11 mouse cellular contexts compared by ENCODE assay signal in genomic region chr14:39173709-39174108, GRCm38 (mm10).
DNase-seq lines count a peak whose midpoint lies in the region; TF ChIP-seq lines count a peak whose summit lies in the region.
"Had no signal": no experiment of that assay in that cellular context is flagged by ENCODE, and none has a peak within 500 bp of the region (broad histone marks: within the 10 kb centered on the region; RNA-seq: fewer than 3 reads in every experiment).

No protein-coding gene starts in this region.

- no peak for TF ChIP-seq CTCF in brain, embryonic 14.5 days (IDR thresholded peaks at IDR 0.05; ENCODE audit: borderline replicate concordance, extremely low read depth, insufficient read depth, insufficient read length)

- DNase-seq in brain, embryonic 14.5 days (ENCODE audit: low read depth) = peak; percentile 35
- peak; percentile 54 to 68 for DNase-seq in cerebellum, adult 18-20 months
- peak; percentile 9 for DNase-seq in embryo, embryonic 11 days
- DNase-seq in mesoderm, embryonic 11.5 days (ENCODE audit: low read depth, low spot score) = peak; percentile 19
- no peak for DNase-seq in left cerebral cortex, adult 18-20 months (ENCODE audit: low spot score in 2 of 2)
- DNase-seq in thymus, postnatal 36 days = no peak
- DNase-seq in natural killer cell, adult 2 months (ENCODE audit: low spot score in 2 of 2) = no peak
- DNase-seq in spleen, adult 12 weeks (ENCODE audit: low spot score) = no peak
- DNase-seq: adrenal gland, postnatal 25 days; heart, postnatal 14 days; kidney, adult 9 months had no signal

- no peak for TF ChIP-seq POLR2A in brain, embryonic 14.5 days (IDR thresholded peaks at IDR 0.05; ENCODE audit: borderline replicate concordance, extremely low read depth, insufficient read depth, insufficient read length, poor library complexity, severe bottlenecking)

Comparison
In these comparisons a context has a peak if more than half of its experiments do, and no peak if none do; other contexts are left out.
1. DNase-seq: peak in brain, embryonic 14.5 days (single experiment), cerebellum, adult 18-20 months (2 of 2), embryo, embryonic 11 days (single experiment) and mesoderm, embryonic 11.5 days (single experiment); none in left cerebral cortex, adult 18-20 months (0 of 2), thymus, postnatal 36 days (0 of 2), natural killer cell, adult 2 months (0 of 2) and spleen, adult 12 weeks (single experiment).